Mouse (Mus musculus): Measurements from ENCODE around the gene Pip4k2a. TPM values are rescaled to one million over a fixed set of nuclear protein-coding genes. Genes with fewer than 3 reads are reported as not detected.

The Pip4k2a gene
- polyA plus RNA-seq, 1 experiment = 10.4 TPM

- no peak for TF ChIP-seq E2F4 (IDR thresholded peaks at IDR 0.05; ENCODE audit: insufficient read depth)
- TF ChIP-seq CEBPB (IDR thresholded peaks at IDR 0.05; ENCODE audit: insufficient read depth, poor library complexity, severe bottlenecking) = no peak
- TF ChIP-seq POLR2A (IDR thresholded peaks at IDR 0.05; ENCODE audit: insufficient read length, low read depth) = no peak
- TF ChIP-seq SRF (IDR thresholded peaks at IDR 0.05; ENCODE audit: control insufficient read depth, insufficient read length, low read depth) = no peak
- TF ChIP-seq REST (IDR thresholded peaks at IDR 0.05; ENCODE audit: insufficient read depth, insufficient read length) = no peak
- no peak for TF ChIP-seq POLR2AphosphoS2 (IDR thresholded peaks at IDR 0.05; ENCODE audit: insufficient read length, low read depth)
- no peak for TF ChIP-seq TCF3 (IDR thresholded peaks at IDR 0.05; ENCODE audit: insufficient read length, low read depth)
- no peak for TF ChIP-seq MYOG (IDR thresholded peaks at IDR 0.05; ENCODE audit: control insufficient read depth in 1 of 3, insufficient read depth in 1 of 3, insufficient read length in 2 of 3, low read depth in 2 of 3)
- no peak for TF ChIP-seq MAX (IDR thresholded peaks at IDR 0.05; ENCODE audit: low read depth)
- TF ChIP-seq TCF12 (IDR thresholded peaks at IDR 0.05; ENCODE audit: insufficient read depth, poor library complexity, severe bottlenecking) = no peak
- no peak for TF ChIP-seq MYOD1 (IDR thresholded peaks at IDR 0.05; ENCODE audit: control insufficient read depth in 1 of 3, insufficient read length in 2 of 3, low read depth in 2 of 3)
- no peak for TF ChIP-seq USF1 (IDR thresholded peaks at IDR 0.05; ENCODE audit: low read depth)
- Histone ChIP-seq H3K4me2 (ENCODE audit: low read depth) (no peak overlapping the region), H3K79me2 (ENCODE audit: control insufficient read depth, insufficient read depth) (peaks cover 49% of the 10 kb centered on the region), H3K27me3 (ENCODE audit: control insufficient read depth, insufficient read depth, insufficient read length) (no peaks in the 10 kb centered on the region), H3K4me3 (no peak overlapping the region), H3ac (ENCODE audit: control insufficient read depth, insufficient read length) (no peak overlapping the region), H3K36me3 (ENCODE audit: control insufficient read depth, insufficient read depth) (no peaks in the 10 kb centered on the region)
Measured at GRCm38 (mm10) chr2:18955671-18956070, 42.3 kb downstream of the Pip4k2a start.

GRCm38 (mm10) chr2:18955022-18955421 lies 42.9 kb downstream of the Pip4k2a start:
- Histone ChIP-seq H3K27me3 (ENCODE audit: control insufficient read depth, insufficient read depth, insufficient read length) (no peaks in the 10 kb centered on the region), H3K4me3 (no peak overlapping the region), H3K79me2 (ENCODE audit: control insufficient read depth, insufficient read depth) (peaks cover 53% of the 10 kb centered on the region), H3K4me2 (ENCODE audit: low read depth) (no peak overlapping the region), H3K36me3 (ENCODE audit: control insufficient read depth, insufficient read depth) (no peaks in the 10 kb centered on the region), H3ac (ENCODE audit: control insufficient read depth, insufficient read length) (no peak overlapping the region)
- peak in 2 of 3 experiments; percentile 42 to 76 for TF ChIP-seq MYOD1 (IDR thresholded peaks at IDR 0.05; ENCODE audit: control insufficient read depth in 1 of 3, insufficient read length in 2 of 3, low read depth in 2 of 3)
- TF ChIP-seq TCF3 (IDR thresholded peaks at IDR 0.05; ENCODE audit: insufficient read length, low read depth) = no peak
- TF ChIP-seq E2F4 (IDR thresholded peaks at IDR 0.05; ENCODE audit: insufficient read depth) = no peak
- TF ChIP-seq POLR2A (IDR thresholded peaks at IDR 0.05; ENCODE audit: insufficient read length, low read depth) = no peak
- no peak for TF ChIP-seq MAX (IDR thresholded peaks at IDR 0.05; ENCODE audit: low read depth)
- TF ChIP-seq USF1 (IDR thresholded peaks at IDR 0.05; ENCODE audit: low read depth) = no peak
- TF ChIP-seq MYOG (IDR thresholded peaks at IDR 0.05; ENCODE audit: control insufficient read depth in 1 of 3, insufficient read depth in 1 of 3, insufficient read length in 2 of 3, low read depth in 2 of 3) = peak in 2 of 3 experiments; percentile 46 to 65
- TF ChIP-seq TCF12 (IDR thresholded peaks at IDR 0.05; ENCODE audit: insufficient read depth, poor library complexity, severe bottlenecking) = peak; percentile 19
- no peak for TF ChIP-seq POLR2AphosphoS2 (IDR thresholded peaks at IDR 0.05; ENCODE audit: insufficient read length, low read depth)

- H3K36me3 ChIP-seq (ENCODE audit: control insufficient read depth, insufficient read depth) = no peaks in the 10 kb centered on the region
- H3K4me2 ChIP-seq (ENCODE audit: low read depth) = no peak overlapping the region
- TF ChIP-seq POLR2A (IDR thresholded peaks at IDR 0.05; ENCODE audit: insufficient read length, low read depth) (no peak), MYOG (IDR thresholded peaks at IDR 0.05; ENCODE audit: control insufficient read depth in 1 of 3, insufficient read depth in 1 of 3, insufficient read length in 2 of 3, low read depth in 2 of 3) (no peak), MAX (IDR thresholded peaks at IDR 0.05; ENCODE audit: low read depth) (no peak), REST (IDR thresholded peaks at IDR 0.05; ENCODE audit: insufficient read depth, insufficient read length) (no peak), CEBPB (IDR thresholded peaks at IDR 0.05; ENCODE audit: insufficient read depth, poor library complexity, severe bottlenecking) (no peak), TCF12 (IDR thresholded peaks at IDR 0.05; ENCODE audit: insufficient read depth, poor library complexity, severe bottlenecking) (no peak), MYOD1 (IDR thresholded peaks at IDR 0.05; ENCODE audit: control insufficient read depth in 1 of 3, insufficient read length in 2 of 3, low read depth in 2 of 3) (no peak), USF1 (IDR thresholded peaks at IDR 0.05; ENCODE audit: low read depth) (no peak), POLR2AphosphoS2 (IDR thresholded peaks at IDR 0.05; ENCODE audit: insufficient read length, low read depth) (no peak), E2F4 (IDR thresholded peaks at IDR 0.05; ENCODE audit: insufficient read depth) (no peak)
- H3K27me3 ChIP-seq (ENCODE audit: control insufficient read depth, insufficient read depth, insufficient read length) = no peaks in the 10 kb centered on the region
- H3K79me2 ChIP-seq (ENCODE audit: control insufficient read depth, insufficient read depth) = peaks cover 51% of the 10 kb centered on the region
- no peak overlapping the region for H3ac ChIP-seq (ENCODE audit: control insufficient read depth, insufficient read length)
- H3K4me3 ChIP-seq = no peak overlapping the region
Measured at GRCm38 (mm10) chr2:18954422-18954821, 43.5 kb downstream of the Pip4k2a start.

GRCm38 (mm10) chr2:18952102-18952673 lies 45.7 kb downstream of the Pip4k2a start:
- H3K4me2 ChIP-seq (ENCODE audit: low read depth) = peak overlapping the region; percentile 28
- no peak for TF ChIP-seq CEBPB (IDR thresholded peaks at IDR 0.05; ENCODE audit: insufficient read depth, poor library complexity, severe bottlenecking)
- no peak for TF ChIP-seq TCF3 (IDR thresholded peaks at IDR 0.05; ENCODE audit: insufficient read length, low read depth)
- no peak for TF ChIP-seq TCF12 (IDR thresholded peaks at IDR 0.05; ENCODE audit: insufficient read depth, poor library complexity, severe bottlenecking)
- no peak for TF ChIP-seq E2F4 (IDR thresholded peaks at IDR 0.05; ENCODE audit: insufficient read depth)
- no peak for TF ChIP-seq SRF (IDR thresholded peaks at IDR 0.05; ENCODE audit: control insufficient read depth, insufficient read length, low read depth)
- no peak for TF ChIP-seq MAX (IDR thresholded peaks at IDR 0.05; ENCODE audit: low read depth)
- no peak for TF ChIP-seq POLR2A (IDR thresholded peaks at IDR 0.05; ENCODE audit: insufficient read length, low read depth)
- TF ChIP-seq MYOD1 (IDR thresholded peaks at IDR 0.05; ENCODE audit: control insufficient read depth in 1 of 3, insufficient read length in 2 of 3, low read depth in 2 of 3) = no peak
- TF ChIP-seq REST (IDR thresholded peaks at IDR 0.05; ENCODE audit: insufficient read depth, insufficient read length) = no peak
- no peak for TF ChIP-seq POLR2AphosphoS2 (IDR thresholded peaks at IDR 0.05; ENCODE audit: insufficient read length, low read depth)
- TF ChIP-seq USF1 (IDR thresholded peaks at IDR 0.05; ENCODE audit: low read depth) = no peak
- no peak for TF ChIP-seq MYOG (IDR thresholded peaks at IDR 0.05; ENCODE audit: control insufficient read depth in 1 of 3, insufficient read depth in 1 of 3, insufficient read length in 2 of 3, low read depth in 2 of 3)
- H3K4me3 ChIP-seq = no peak overlapping the region
- no peak overlapping the region for H3ac ChIP-seq (ENCODE audit: control insufficient read depth, insufficient read length)
- H3K79me2 ChIP-seq (ENCODE audit: control insufficient read depth, insufficient read depth) = peaks cover 39% of the 10 kb centered on the region
- H3K36me3 ChIP-seq (ENCODE audit: control insufficient read depth, insufficient read depth) = no peaks in the 10 kb centered on the region
- H3K27me3 ChIP-seq (ENCODE audit: control insufficient read depth, insufficient read depth, insufficient read length) = no peaks in the 10 kb centered on the region

Data from myocyte (in vitro differentiated cells).